Mouse (Mus musculus): ENCODE measurements at regions not wholly inside any gene's neighbourhood (a gene's known extent, or its start where the extent isn't known, plus 50 kb on each side); places are given as distances from the start of the nearest gene placed in this dataset.

DNA sequence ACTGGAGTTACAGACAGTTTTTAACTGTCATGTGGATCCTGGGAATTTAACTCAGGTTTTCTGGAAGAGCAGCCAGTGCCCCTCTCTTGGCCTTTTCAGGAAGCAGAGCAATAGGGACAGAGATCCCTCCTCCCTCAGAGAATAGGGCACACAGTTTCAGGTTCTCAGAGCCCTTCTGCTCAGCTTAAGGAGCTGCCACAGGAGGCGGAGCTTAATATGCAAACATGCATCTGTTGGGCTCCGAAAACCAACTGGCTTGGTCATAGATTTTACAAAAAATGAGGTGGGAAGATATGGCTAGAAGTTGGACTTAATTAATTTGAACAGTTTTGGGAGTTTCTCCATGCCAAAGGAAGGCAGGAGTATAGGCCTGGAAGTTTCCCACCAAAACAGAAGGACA, 61.9 kb upstream of the Znrf2 start:
- DNase-seq (ENCODE audit: low read depth) = no peak

DNA sequence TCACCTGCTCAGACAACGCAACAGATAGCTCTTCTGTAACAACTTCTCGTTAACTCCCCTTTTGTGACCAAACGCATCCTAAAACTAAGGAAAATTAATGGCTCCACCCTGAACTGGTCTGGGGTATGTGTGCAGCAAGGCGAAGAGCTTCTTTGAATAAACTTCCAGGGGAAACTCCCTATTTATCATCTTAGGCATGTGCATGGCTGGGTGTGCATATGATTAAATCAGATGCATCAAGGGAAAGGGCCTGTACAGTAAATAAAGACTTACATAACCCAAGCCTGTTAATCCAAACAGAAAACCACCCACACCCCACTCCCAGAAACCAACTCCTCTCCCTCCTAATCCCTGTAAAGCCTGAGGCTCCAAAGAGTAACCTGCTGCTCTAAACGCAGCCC, 59.2 kb upstream of the Znrf2 start:
- DNase-seq (ENCODE audit: low read depth) = peak; percentile 51

- DNase-seq (ENCODE audit: low read depth) = no peak
These were observed 58.6 kb upstream of the Znrf2 start for GRCm38 (mm10) chr6:54758112-54758511.

- no peak for DNase-seq (ENCODE audit: low read depth)
These were observed 57.5 kb upstream of the Znrf2 start for GRCm38 (mm10) chr6:54759263-54759662.

DNA sequence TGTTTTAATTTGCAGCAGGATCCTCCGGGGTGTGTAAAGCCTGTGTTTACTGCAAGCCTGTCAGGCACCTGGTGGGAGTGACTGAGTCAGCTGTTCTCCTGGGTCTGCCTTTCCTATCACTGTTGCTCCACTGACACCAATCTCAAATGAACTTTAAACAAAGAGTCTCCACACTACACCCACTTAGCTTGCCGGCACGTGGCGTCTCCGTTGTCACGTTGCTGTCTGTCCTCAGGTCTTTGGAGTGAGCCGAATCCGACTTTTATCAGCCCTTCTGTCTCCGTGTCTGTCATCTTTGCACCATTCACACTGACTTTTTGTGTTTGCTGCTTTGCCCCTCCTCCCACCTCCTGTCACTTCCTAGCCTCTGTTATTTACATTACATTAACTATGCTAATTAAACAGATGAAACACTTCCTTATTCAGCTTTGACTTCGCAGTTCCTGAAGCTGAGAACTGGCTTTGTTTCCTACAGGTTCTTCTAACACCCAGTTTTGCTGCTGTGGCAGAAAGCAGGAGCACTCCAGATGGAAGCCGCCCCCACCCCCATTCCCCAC, 56.7 kb upstream of the Znrf2 start:
- DNase-seq (ENCODE audit: low read depth) = peak; percentile 85

DNA sequence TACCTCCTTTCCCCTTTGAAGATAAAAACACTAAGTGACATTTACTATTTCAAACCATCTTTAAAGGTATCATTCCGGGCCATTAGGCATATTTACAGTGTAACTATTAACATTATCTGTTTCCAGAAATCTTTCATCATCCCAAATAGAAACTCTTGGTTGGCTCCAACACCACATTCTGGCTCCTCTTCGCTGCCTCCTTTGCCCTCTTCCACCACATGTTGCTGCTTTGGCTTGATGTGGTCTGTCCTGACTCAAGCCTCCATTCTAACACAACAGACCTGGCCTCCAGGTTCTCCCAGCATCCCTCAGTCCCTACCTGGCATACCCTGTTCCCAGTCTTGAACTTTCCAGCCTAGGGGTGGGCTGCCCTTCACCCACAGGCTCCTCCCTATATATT, 56.2 kb upstream of the Znrf2 start:
- peak; percentile 50 for DNase-seq (ENCODE audit: low read depth)

GRCm38 (mm10) chr6:54762021-54762420, 54.7 kb upstream of the Znrf2 start:
- DNase-seq (ENCODE audit: low read depth) = no peak

GRCm38 (mm10) chr6:54762499-54762898, 54.2 kb upstream of the Znrf2 start:
- DNase-seq (ENCODE audit: low read depth) = no peak

- no peak for DNase-seq (ENCODE audit: low read depth)
These were observed 53.0 kb upstream of the Znrf2 start for GRCm38 (mm10) chr6:54763669-54764068.

DNA sequence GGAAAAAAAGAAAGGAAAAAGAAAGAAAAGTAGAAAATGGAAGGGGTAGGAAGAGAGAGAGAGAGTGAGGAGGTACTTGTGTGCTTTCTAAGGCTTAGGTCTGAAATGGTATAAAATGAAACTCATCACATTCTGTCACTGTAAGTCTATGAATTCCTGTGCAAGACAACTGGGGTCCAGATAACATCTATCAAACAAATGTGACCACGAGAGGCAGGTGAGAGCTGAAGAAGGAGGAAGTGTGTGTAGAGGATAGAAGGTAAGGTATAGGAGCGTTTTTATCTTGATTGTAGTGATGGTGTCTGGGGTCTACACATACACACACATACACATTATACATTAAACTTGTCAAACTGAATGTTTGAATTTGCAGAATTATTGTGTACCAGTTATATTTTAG, 51.0 kb upstream of the Znrf2 start:
- DNase-seq (ENCODE audit: low read depth) = peak; percentile 59

DNA sequence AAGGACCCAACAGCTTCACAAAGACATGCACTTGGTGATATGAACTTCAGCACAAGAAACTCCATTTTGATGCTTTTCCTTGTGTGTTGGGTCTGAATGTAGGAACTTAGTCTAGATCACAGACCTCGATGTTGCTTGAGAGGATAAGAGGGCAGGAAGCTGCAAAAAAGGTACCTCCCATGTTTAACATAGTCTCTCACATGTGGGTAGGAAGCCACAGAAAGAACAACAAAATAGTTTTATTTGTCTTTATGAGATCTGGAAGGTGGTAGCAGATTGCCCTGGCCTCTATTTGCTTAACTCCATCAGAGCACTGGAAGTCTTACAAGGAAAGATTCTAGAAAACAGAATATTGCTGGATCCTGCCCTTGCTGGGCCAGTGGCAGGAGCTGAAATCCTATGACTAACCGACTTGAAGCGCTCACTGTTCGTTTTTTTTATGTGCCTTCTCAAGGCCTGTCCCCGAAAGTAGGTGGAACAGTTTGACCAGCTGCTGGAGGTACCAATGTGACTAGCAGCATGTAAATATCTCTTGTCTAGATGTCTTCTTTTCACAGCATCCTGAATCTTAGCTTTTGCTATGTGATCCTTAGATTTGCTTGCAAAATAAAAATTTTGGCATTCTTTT, 50.1 kb upstream of the Znrf2 start:
- peak; percentile 65 for DNase-seq (ENCODE audit: low read depth)
